Mouse (Mus musculus) forebrain, postnatal 0 days (tissue): ENCODE data around the gene Pfdn2. TPM values are rescaled to one million over a fixed set of nuclear protein-coding genes. Genes with fewer than 3 reads are reported as not detected.
"Not testable (repeated sequence)": the region's sequence is repeated elsewhere in the genome, so short reads cannot be mapped to it uniquely, and the experiment has no call there.

ENCODE experiments used
- ATAC-seq: fragments of 200-750 bp; cut with Nextera tagmentation; 2 replicates; pipeline ENCODE4 v1.8.0; 2017; ENCODE audit warnings: mild to moderate bottlenecking, moderate library complexity
- DNase-seq: peaks from one replicate; pipeline ENCODE4 v3.0.0-alpha.2; 2015
- H3K27ac ChIP-seq: fragments of 300-500 bp; sonication (generic); 2 replicates; pipeline ENCODE4 v1.5.1; 2014; ENCODE audit warnings: low read depth, mild to moderate bottlenecking, antibody characterized with exemption, low read length, moderate library complexity, mixed read lengths
- H3K27me3 ChIP-seq: fragments of 300-500 bp; sonication (generic); 2 replicates; pipeline ENCODE4 v1.6.1; 2014; ENCODE audit warnings: mild to moderate bottlenecking, low read length, mixed read lengths; ENCODE audit not compliant: insufficient read depth
- H3K36me3 ChIP-seq: fragments of 300-500 bp; sonication (generic); 2 replicates; pipeline ENCODE4 v1.6.1; 2014; ENCODE audit warnings: mild to moderate bottlenecking, moderate library complexity; ENCODE audit not compliant: insufficient read depth
- H3K4me1 ChIP-seq: fragments of 300-500 bp; sonication (generic); 2 replicates; pipeline ENCODE4 v1.6.1; 2014; ENCODE audit warnings: antibody characterized with exemption; ENCODE audit not compliant: insufficient read depth
- H3K4me2 ChIP-seq: fragments of 300-500 bp; sonication (generic); 2 replicates; pipeline ENCODE4 v1.6.1; 2014; ENCODE audit warnings: low read depth, mild to moderate bottlenecking, moderate library complexity
- H3K4me3 ChIP-seq: fragments of 300-500 bp; sonication (generic); 2 replicates; pipeline ENCODE4 v1.5.1; 2014; ENCODE audit warnings: low read depth, low read length, mixed read lengths
- H3K9ac ChIP-seq: fragments of 300-500 bp; sonication (generic); 2 replicates; pipeline ENCODE4 v1.6.1; 2014; ENCODE audit warnings: mild to moderate bottlenecking
- H3K9me3 ChIP-seq: fragments of 300-500 bp; sonication (generic); 2 replicates; pipeline ENCODE4 v1.6.1; 2016; ENCODE audit warnings: low read length
- CTCF ChIP-seq: sonication (generic); IDR thresholded peaks from 2 replicates; pipeline ENCODE4 v1.5.1; 2016; ENCODE audit warnings: antibody characterized with exemption, control low read depth, low read depth
- WGBS: fragments of 180-500 bp; shearing (Covaris S2); extraction: QIAGEN DNeasy Blood & Tissue Kit; methylation state at CpG from one replicate; pipeline ENCODE4 v1.1.7; 2014; 5-methylcytosine and 5-hydroxymethylcytosine counted together
- polyA plus RNA-seq: library from polyadenylated mRNA; unstranded; fragments of >200 nt; fragmentation: Nextera tagmentation; extraction: Ambion mirVana; gene quantifications from 2 replicates; pipeline ENCODE4 v1.2.1, GENCODE M21; 2015
- total RNA-seq: library from RNA; depleted of rRNA; stranded (reverse); fragments of >200 nt; gene quantifications from 2 replicates; pipeline ENCODE4 v1.2.3, GENCODE M21; 2014

Pfdn2 gene
- total and polyA plus RNA-seq, 2 experiments from 2014 or later: 27.0 to 143 TPM

DNA sequence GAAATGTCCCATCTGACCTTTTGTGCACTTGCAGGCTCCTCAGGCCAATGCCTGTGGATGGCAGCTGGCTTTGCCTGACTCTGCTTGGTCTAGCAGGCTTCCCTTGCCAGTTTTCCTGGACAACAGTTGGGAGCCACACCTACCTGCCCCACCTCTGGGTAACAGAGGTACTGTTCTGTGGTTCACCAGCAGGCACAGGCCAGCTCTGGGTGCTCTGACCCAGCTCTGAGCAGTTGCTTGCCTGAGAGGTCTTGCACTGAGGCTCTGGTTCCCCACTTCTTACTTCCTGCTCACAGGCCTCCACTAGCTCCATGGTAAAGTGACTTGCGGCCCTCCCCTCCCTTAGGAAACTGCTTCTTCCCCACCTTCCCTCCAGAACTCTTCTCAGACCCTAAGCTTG is 23.5 kb upstream of the Pfdn2 start:
- Histone ChIP-seq H3K27me3 (no peaks in the 10 kb centered on the region), H3K36me3 (no peaks in the 10 kb centered on the region), H3K4me2 (no peak overlapping the region), H3K9me3 (no peaks in the 10 kb centered on the region), H3K9ac (no peak overlapping the region), H3K4me3 (no peak overlapping the region), H3K27ac (no peak overlapping the region), H3K4me1 (no peaks in the 10 kb centered on the region; the same call in 1 of the 2 replicates)
- ATAC-seq: no peak
- DNase-seq: no peak
- TF ChIP-seq CTCF: no peak
- 92% methylated on average over 1 of the region's 1 CpGs for WGBS

GRCm38 (mm10) chr1:171325571-171325970 is 19.9 kb upstream of the Pfdn2 start:
- no peak overlapping the region for H3K4me2 ChIP-seq
- peaks cover 16% of the 10 kb centered on the region for H3K4me1 ChIP-seq
- H3K27ac ChIP-seq: no peak overlapping the region
- DNase-seq (no peak), ATAC-seq (no peak)
- no peaks in the 10 kb centered on the region for H3K9me3 ChIP-seq
- TF ChIP-seq CTCF: no peak
- no peaks in the 10 kb centered on the region for H3K27me3 ChIP-seq
- H3K4me3 ChIP-seq: no peak overlapping the region
- 88% methylated on average over 2 of the region's 2 CpGs for WGBS
- no peaks in the 10 kb centered on the region for H3K36me3 ChIP-seq
- no peak overlapping the region for H3K9ac ChIP-seq

- H3K27me3 ChIP-seq, DNase-seq, H3K4me2 ChIP-seq, H3K9me3 ChIP-seq, H3K27ac ChIP-seq, ATAC-seq, H3K9ac ChIP-seq, H3K4me3 ChIP-seq, H3K36me3 ChIP-seq: not testable (repeated sequence)
- WGBS: 92% methylated on average over 4 of the region's 4 CpGs
- peaks cover 23% of the 10 kb centered on the region for H3K4me1 ChIP-seq
Observed at GRCm38 (mm10) chr1:171326588-171326987, 18.9 kb upstream of the Pfdn2 start.

- Histone ChIP-seq H3K27ac (peak overlapping the region; percentile 99), H3K4me2 (peak overlapping the region; percentile 74), H3K36me3 (no peaks in the 10 kb centered on the region; the same call in 1 of the 2 replicates), H3K9ac (peak overlapping the region; percentile 98), H3K9me3 (no peaks in the 10 kb centered on the region), H3K27me3 (no peaks in the 10 kb centered on the region), H3K4me1 (peaks cover 23% of the 10 kb centered on the region), H3K4me3 (peak overlapping the region; percentile 98)
- no peak for DNase-seq
- WGBS: 32% methylated on average over 9 of the region's 9 CpGs
- no peak for ATAC-seq
- no peak for TF ChIP-seq CTCF
Observed at GRCm38 (mm10) chr1:171328244-171328643, 17.2 kb upstream of the Pfdn2 start.

DNA sequence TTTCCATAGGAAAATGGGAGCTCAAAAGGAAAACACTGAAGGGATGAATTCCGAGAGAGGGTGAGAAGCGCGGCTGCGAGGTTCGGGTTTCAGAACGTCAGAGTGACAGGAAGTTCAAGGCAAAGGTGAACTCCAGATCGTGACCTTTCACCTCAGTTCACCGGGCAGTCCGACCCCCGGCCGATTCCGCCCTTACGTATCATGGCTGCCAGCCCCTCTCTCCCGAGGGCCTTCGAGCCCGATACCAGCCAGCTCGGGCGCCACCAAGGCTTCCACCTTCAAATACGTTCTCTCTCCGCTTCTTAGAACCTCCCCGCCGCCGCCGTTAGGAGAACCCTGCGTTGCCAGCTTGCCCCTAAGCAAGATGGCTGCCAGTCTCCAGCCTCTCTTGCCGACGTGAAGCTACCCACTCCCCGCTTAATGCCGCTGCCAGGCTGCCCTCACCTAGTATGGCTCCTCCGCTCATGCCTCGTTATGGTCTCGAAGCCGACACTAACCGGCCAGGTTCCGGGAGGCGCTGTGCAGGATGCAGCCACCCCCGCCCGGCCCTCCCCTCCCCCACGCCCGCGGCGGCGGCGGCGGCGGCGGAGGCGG is 16.5 kb upstream of the Pfdn2 start, which contains the start of gene Dedd:
Gene Dedd (plus strand): TSS at position 307 of the 594 bp plus-strand sequence.
- Histone ChIP-seq H3K9ac (peak within 1 kb of the TSS; percentile 98), H3K9me3 (no peaks in the 10 kb centered on the region), H3K36me3 (no peaks in the 10 kb centered on the region; the same call in none of the 2 replicates), H3K4me1 (peaks cover 23% of the 10 kb centered on the region), H3K4me2 (peak within 1 kb of the TSS; percentile 74), H3K27me3 (no peaks in the 10 kb centered on the region), H3K27ac (peak within 1 kb of the TSS; percentile 99), H3K4me3 (peak within 1 kb of the TSS; percentile 98)
- WGBS: under 1% methylated on average over 48 of the region's 48 CpGs
- ATAC-seq: peak; percentile 97
- peak; percentile 45 for TF ChIP-seq CTCF
- peak; percentile 97 for DNase-seq

DNA sequence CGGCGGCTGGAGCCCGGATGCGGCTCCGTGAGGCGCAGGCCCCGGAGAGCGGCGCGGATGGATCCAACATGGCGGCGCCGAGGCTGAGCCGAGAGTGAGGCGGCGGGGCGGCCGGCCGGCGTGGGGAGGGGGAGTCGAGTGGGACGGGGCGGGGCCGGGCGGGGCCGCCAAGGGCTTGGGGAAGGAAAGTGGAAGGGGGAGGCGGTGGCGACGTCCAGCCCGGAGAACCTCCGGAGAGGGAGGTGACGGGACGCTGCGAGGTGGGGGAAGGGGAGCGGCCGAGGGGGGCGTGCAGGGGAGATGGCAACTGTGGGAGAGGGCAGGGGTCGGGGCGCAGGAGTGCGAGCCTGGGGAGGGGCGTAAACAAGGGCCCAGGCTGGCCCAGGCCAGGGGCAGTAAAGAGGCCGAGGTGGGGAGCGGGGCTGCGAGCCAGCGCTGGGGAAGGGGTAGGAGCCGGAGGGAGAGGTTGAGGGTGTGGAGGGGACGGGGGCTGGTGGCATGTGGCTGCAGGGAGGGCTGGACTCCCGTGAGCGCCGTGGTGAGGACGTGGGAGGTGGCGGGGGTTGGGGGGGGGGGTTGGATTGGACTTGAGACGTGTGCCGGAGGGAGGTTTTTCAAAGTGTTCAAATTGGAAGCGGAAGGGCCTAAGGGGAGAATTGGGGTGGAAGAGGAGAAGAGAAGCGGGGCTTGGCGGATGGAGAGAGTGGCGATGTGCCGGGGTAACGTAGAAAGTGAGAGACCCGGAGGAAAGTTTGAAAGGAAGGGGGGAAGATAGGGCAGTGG is 15.8 kb upstream of the Pfdn2 start:
- 1% methylated on average over 48 of the region's 61 CpGs for WGBS
- peaks cover 23% of the 10 kb centered on the region for H3K4me1 ChIP-seq
- H3K4me2 ChIP-seq: peak overlapping the region; percentile 74

DNA sequence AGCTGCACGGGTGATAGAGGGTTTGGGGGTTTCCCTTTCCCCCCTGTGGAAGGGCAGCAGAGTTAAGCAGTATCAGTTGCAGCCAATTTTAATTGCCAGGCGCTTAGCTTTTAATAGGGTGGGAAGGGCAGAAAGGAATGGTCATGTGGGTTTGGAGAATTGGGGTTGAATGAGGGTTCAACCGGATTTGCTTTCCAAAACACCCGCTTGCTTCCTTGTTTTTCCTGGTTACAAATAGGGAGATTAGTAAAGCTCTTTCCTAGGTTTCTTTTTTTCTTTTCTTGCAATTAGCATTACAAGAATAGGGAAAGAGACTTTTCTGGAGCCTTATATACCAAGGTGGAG is 15.3 kb upstream of the Pfdn2 start:
- no peak for ATAC-seq
- Histone ChIP-seq H3K9me3 (no peaks in the 10 kb centered on the region), H3K9ac (peak overlapping the region; percentile 98), H3K27me3 (no peaks in the 10 kb centered on the region), H3K4me1 (peaks cover 23% of the 10 kb centered on the region), H3K36me3 (peaks cover 3% of the 10 kb centered on the region), H3K4me3 (peak overlapping the region; percentile 98), H3K4me2 (peak overlapping the region; percentile 74), H3K27ac (peak overlapping the region; percentile 99)
- WGBS: 0% methylated on average over 4 of the region's 4 CpGs
- no peak for TF ChIP-seq CTCF
- DNase-seq: no peak

More for the DNA sequence above, 15.8 kb upstream of the Pfdn2 start:
- no peaks in the 10 kb centered on the region for H3K9me3 ChIP-seq
- H3K36me3 ChIP-seq: peaks cover 1% of the 10 kb centered on the region
- H3K4me3 ChIP-seq: peak overlapping the region; percentile 98
- ATAC-seq (peak; percentile 83), DNase-seq (peak; percentile 37)
- no peak for TF ChIP-seq CTCF
- peak overlapping the region; percentile 98 for H3K9ac ChIP-seq
- H3K27ac ChIP-seq: peak overlapping the region; percentile 99
- no peaks in the 10 kb centered on the region for H3K27me3 ChIP-seq
